Mouse (Mus musculus): ENCODE measurements around the gene Vmn2r-ps130.
"Not testable (repeated sequence)": the region's sequence is repeated elsewhere in the genome, so short reads cannot be mapped to it uniquely, and the experiment has no call there.

Vmn2r-ps130 gene

DNA sequence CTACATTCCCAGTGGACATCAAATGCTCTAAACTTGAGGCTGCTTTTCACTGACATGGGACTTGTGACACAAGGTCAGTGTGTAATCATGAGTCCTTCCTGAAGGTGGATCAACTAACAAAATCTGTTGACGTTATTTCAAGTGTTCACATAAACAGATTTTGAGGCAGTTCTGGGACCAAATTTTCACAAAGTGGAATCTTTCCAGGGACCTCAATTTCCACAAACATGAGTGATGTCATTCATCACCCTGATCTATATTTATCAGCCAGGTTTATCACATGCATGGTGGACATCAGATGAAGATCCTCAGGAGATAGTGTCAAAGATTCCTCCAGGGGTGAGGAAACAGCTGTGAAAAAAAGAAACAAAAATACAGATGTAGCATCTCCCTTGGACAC is at the start of gene Vmn2r-ps130:
Vmn2r-ps130 (plus strand) TSS at position 301 of the 400 bp plus-strand sequence.
- DNase-seq (ENCODE audit: low read depth): not testable (repeated sequence)
